Mouse (Mus musculus) kidney, adult 2 months (tissue): Measurements from ENCODE around the gene Spata31d1b. TPM values are rescaled to one million over a fixed set of nuclear protein-coding genes. Genes with fewer than 3 reads are reported as not detected.

Experiments used
- DNase-seq: peaks from one replicate; pipeline ENCODE4 v3.0.0; 2021
- H3K27ac ChIP-seq: fragments of 200-500 bp; 2 replicates; pipeline ENCODE4 v1.5.1; 2012; ENCODE audit warnings: low read depth, low read length, control low read depth, inconsistent platforms; ENCODE audit not compliant: insufficient read depth
- H3K27me3 ChIP-seq: fragments of 200-500 bp; replicated peaks from 2 replicates; pipeline ENCODE4 v1.6.1; 2012; ENCODE audit warnings: mild to moderate bottlenecking, moderate library complexity, low read length, inconsistent platforms; ENCODE audit not compliant: control insufficient read depth, insufficient read depth
- H3K36me3 ChIP-seq: fragments of 200-500 bp; 2 replicates; pipeline ENCODE4 v1.6.1; 2012; ENCODE audit warnings: mild to moderate bottlenecking, moderate library complexity, low read length, inconsistent platforms; ENCODE audit not compliant: control insufficient read depth, insufficient read depth
- H3K4me1 ChIP-seq: fragments of 200-500 bp; 2 replicates; pipeline ENCODE4 v1.6.1; 2011; ENCODE audit warnings: low read length; ENCODE audit not compliant: control insufficient read depth, insufficient read depth
- H3K4me3 ChIP-seq: fragments of 200-500 bp; 2 replicates; pipeline ENCODE4 v1.5.1; 2011; ENCODE audit warnings: mild to moderate bottlenecking, low read depth, low read length, control low read depth; ENCODE audit not compliant: insufficient read depth
- CTCF ChIP-seq: fragments of 200-500 bp; conservative IDR thresholded peaks from 2 replicates; pipeline ENCODE4 v1.5.1; 2011; ENCODE audit warnings: low read depth, mild to moderate bottlenecking, control low read depth, low read length, moderate library complexity, mixed read lengths; ENCODE audit not compliant: insufficient read depth, insufficient read length
- POLR2A ChIP-seq: fragments of 200-500 bp; IDR thresholded peaks from one replicate; pipeline ENCODE4 v1.6.1; 2011; ENCODE audit warnings: low read depth, low read length, control low read depth
- WGBS: fragments of 180-500 bp; shearing (Covaris S2); methylation state at CpG from one replicate; pipeline ENCODE4 v1.1.7; 2018; 5-methylcytosine and 5-hydroxymethylcytosine counted together
- polyA plus RNA-seq: library from polyadenylated mRNA; depleted of rRNA; stranded (reverse); fragments of >200 nt; gene quantifications from 2 replicates; pipeline ENCODE4 v1.2.3, GENCODE M21; 2012

The Spata31d1b gene
- polyA plus RNA-seq, 1 experiment = 0.03 TPM

DNA sequence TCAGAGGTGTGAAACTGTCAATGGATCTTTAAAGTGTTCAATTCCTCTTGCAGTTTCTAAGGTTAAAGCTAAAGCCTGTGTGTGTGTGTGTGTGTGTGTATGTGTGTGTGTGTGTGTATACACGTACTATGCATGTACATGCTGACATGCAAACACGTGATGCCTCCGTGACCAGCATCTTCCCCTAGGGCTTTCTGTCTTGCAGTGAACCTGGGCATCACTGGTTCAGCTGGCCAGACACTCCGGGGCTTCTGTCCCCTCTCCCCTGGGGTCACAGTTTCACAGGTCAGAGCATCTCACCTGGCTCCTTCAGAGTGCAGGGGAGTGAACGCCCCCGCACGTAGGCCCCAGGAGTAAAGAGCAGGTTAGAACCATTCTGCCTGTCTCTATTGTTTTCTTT lies 38.5 kb upstream of the Spata31d1b start:
- H3K27ac ChIP-seq = no peak overlapping the region
- no peaks in the 10 kb centered on the region for H3K4me1 ChIP-seq
- DNase-seq = no peak
- H3K36me3 ChIP-seq = no peaks in the 10 kb centered on the region
- 89% methylated on average over 7 of the region's 7 CpGs for WGBS
- H3K4me3 ChIP-seq = no peak overlapping the region
- H3K27me3 ChIP-seq = no peaks in the 10 kb centered on the region
- TF ChIP-seq CTCF (no peak), POLR2A (no peak)

DNA sequence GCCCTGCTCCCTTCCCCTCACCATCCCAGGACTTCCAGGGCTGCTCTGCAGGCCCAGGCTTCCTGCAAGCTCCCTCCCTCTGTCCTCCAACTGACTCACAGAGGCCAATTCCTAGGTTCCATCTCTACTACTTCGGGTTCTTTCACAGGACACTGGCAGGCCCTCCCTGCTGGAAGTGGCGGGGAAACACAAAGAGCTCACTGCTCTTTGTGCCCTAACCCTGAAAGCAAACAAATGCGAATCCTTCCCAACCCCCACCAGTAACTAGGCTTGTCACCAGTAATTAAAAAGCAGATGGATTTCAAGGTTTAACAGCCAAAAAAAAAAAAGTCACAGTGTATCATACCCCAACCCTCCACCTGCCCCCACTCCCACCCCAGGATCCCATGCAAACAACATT lies 37.9 kb upstream of the Spata31d1b start:
- no peak overlapping the region for H3K27ac ChIP-seq
- WGBS = 66% methylated on average over 3 of the region's 3 CpGs
- H3K36me3 ChIP-seq = no peaks in the 10 kb centered on the region
- no peaks in the 10 kb centered on the region for H3K27me3 ChIP-seq
- no peaks in the 10 kb centered on the region for H3K4me1 ChIP-seq
- TF ChIP-seq CTCF (no peak), POLR2A (no peak)
- DNase-seq = no peak
- H3K4me3 ChIP-seq = no peak overlapping the region

DNA sequence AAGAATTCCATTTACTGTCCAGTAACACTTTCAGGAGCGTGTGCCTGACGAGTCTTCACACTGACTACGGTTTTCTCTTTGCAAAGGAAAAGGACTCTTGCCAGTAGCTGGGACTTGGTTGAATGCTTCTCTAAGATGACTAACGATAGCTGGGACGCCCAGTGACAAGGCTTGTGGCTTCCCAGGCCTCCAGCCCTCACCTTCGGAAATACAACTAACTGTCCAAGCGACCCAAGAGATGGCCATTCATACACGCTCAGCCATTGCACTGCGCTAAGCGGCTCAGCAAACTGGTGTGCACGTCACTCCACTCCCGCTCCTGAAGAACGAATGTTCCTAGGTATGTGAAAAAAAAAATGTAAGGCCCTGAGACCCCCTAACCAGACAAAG lies 37.3 kb upstream of the Spata31d1b start:
- TF ChIP-seq CTCF (no peak), POLR2A (no peak)
- WGBS = 15% methylated on average over 13 of the region's 13 CpGs
- no peak overlapping the region for H3K27ac ChIP-seq
- peak overlapping the region; percentile 82 for H3K4me3 ChIP-seq
- no peaks in the 10 kb centered on the region for H3K27me3 ChIP-seq
- DNase-seq = peak; percentile 13
- no peaks in the 10 kb centered on the region for H3K36me3 ChIP-seq
- H3K4me1 ChIP-seq = no peaks in the 10 kb centered on the region

DNA sequence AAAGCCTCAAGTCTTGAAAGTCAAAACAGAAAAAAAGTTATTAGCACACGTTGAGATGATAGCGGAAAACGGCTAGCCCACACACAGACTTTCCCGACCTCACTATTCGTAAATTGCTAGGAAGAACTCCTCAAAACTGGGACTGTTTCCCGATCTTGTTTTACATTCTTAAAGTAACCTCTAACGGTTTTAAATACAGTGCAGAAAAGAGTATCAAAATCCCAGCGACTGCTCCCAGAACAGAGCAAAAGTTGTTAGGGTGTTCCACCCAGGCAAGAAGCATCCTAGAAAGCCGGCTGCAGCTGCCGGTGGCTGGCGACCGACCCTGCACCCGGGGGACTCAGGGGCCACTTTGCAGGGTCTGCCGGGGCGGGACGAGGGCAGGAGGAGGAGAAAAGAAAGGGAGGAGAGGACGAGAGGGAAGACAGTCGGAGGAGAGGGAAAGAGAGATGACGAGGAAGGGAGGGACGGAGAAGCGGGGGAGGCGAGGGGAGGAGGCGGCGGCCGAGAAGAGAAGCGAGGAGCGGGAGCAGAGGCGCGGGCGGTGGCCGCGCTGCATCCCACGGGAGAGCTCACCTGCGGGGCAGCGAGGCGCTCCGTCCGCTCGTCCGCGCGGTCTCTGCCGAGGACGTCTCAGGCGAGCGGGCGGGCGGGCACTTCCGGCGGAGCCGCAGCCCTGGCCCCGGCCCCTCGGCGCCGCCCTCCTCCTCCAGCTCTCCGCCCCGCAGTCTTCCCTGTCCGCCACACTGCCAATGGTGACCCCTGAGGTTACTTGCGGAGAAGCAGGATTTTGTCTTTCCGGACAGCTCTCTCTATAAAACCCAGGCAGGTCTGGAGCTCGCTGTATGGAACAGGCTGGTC lies 36.7 kb upstream of the Spata31d1b start, which contains the start of gene Golm1:
Gene Golm1 (minus strand): TSS at position 661 of the 861 bp plus-strand sequence.
- Histone ChIP-seq H3K36me3 (no peaks in the 10 kb centered on the region), H3K27me3 (no peaks in the 10 kb centered on the region), H3K27ac (no peak within 1 kb of the TSS)

DNA sequence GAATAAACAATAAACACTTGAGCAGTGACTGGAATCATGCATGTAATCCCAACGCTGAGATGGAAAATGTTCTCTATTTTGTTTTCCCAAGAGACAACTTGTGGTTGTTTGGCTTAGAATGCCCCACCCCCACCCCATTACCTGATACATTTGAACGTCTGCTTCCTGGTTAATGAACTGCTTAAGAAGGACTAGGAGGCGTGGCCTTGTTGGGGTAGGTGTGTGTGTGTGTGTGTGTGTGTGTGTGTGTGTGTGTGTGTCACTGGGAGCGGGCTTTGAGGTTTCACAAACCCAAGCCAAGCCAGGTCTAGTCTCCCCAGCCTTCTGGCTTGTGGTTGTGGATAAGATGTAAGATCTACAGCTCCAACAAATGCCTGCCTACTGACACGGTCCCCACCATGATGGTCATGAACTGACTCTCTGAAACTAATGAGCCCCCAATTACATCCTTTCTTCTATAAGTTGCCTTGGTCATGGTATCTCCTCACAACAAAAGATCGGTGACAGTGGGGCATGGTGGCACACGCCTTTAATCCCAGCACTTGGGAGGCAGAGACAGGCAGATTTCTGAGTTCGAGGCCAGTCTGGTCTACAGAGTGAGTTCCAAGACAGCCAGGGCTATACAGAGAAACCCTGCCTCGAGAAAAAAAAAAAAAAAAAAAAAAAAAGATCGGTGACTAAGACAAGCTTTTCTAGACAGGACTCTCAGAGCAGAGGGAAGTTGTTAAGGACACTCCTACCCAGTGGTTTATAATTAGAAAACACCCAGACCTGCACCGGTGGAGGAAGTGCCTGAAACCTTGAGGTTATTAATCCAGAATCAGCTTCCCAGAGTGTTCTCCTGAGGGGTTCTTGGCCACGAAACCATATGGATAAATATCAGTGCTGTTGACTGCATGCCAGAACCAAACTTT lies 35.5 kb upstream of the Spata31d1b start:
- Histone ChIP-seq H3K27me3 (no peaks in the 10 kb centered on the region), H3K27ac (no peak overlapping the region), H3K4me3 (no peak overlapping the region), H3K4me1 (no peaks in the 10 kb centered on the region), H3K36me3 (no peaks in the 10 kb centered on the region)
- DNase-seq = no peak
- WGBS = 66% methylated on average over 12 of the region's 12 CpGs
- TF ChIP-seq CTCF (no peak), POLR2A (no peak)

More for the DNA sequence above, 36.7 kb upstream of the Spata31d1b start, which contains the start of gene Golm1:
- DNase-seq = peak; percentile 68
- TF ChIP-seq POLR2A = no peak
- Histone ChIP-seq H3K4me1 (no peaks in the 10 kb centered on the region), H3K4me3 (peak within 1 kb of the TSS; percentile 82)
- under 1% methylated on average over 35 of the region's 61 CpGs for WGBS

DNA sequence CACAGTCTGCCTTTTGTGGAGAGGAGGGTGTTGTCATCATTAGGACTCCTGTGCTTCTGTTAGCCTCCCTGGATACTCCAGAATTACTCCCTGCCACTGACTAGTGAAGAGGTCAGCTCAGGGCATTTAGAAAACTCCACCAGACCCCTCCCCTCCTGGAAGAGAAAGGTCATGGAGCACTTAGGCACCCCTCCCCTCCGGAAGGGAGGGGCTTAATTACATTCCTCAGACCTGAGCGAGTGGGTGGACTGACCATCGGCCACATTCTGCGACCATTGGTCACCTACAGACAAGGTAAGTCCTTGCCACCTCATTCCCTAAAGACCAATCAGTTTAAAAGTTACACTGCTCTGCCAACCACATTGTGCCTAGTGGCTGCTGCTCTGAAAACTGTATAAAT lies 32.8 kb upstream of the Spata31d1b start:
- WGBS = 42% methylated on average over 4 of the region's 4 CpGs
- DNase-seq = no peak
- Histone ChIP-seq H3K27me3 (no peaks in the 10 kb centered on the region), H3K27ac (no peak overlapping the region), H3K36me3 (no peaks in the 10 kb centered on the region), H3K4me3 (no peak overlapping the region), H3K4me1 (no peaks in the 10 kb centered on the region)
- TF ChIP-seq CTCF = no peak
- no peak for TF ChIP-seq POLR2A

DNA sequence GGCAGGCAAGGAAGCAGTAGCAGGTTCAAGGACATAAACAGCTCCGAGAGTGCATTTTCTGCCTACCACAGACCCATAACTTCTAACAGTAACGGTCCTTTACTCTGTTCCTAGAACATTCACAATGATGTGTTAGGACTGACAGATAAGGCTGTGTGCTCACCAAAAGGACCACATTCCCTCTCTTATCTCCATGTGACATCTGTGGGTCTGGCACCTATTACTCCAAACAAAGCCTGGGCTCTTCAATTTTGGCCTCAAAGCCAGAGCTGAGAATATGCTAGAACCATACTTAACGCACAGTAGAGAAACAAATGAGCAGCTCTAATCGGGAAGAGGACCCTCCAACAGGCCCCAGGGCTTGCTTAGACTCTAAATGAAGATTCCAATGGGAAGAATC lies 32.2 kb upstream of the Spata31d1b start:
- no peak overlapping the region for H3K27ac ChIP-seq

More for the DNA sequence above, 32.2 kb upstream of the Spata31d1b start:
- H3K4me1 ChIP-seq = no peaks in the 10 kb centered on the region
- no peak for DNase-seq
- no peak overlapping the region for H3K4me3 ChIP-seq
- H3K27me3 ChIP-seq = no peaks in the 10 kb centered on the region
- TF ChIP-seq POLR2A (no peak), CTCF (no peak)
- 75% methylated on average over 4 of the region's 4 CpGs for WGBS
- H3K36me3 ChIP-seq = no peaks in the 10 kb centered on the region
